Mouse (Mus musculus): Measurements from ENCODE around the gene Ifi27l2a.

DNA sequence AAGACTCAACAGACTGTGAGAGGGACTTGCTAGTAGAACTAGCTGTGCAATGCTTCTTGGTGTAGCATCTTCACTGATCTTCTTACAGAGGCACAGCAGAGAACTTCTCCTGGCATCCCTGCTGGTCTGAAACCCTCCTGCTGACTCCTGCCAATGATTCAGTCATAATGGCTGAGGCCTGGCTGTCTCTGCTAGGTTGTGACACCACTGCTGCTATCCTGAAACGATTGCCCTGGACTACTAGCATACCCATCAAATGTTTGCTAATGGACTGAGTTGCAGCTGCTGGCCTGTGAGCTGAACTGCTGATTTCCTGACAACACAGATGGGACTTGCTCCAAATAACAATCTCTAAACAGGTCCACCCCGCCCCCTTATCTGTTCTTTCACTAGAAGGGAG lies 31.0 kb upstream of the Ifi27l2a start:
- no peak for TF ChIP-seq GATA1 (IDR thresholded peaks at IDR 0.05; ENCODE audit: borderline replicate concordance, low read length)
- no peak for TF ChIP-seq FLI1 (IDR thresholded peaks at IDR 0.05; ENCODE audit: low read length)

All from megakaryocyte, embryonic 14.5 days (primary cell).